Mouse (Mus musculus): ENCODE results near the gene Fam167b. TPM values are rescaled to one million over a fixed set of nuclear protein-coding genes. Genes with fewer than 3 reads are reported as not detected.
"Not testable (repeated sequence)": the region's sequence is repeated elsewhere in the genome, so short reads cannot be mapped to it uniquely, and the experiment has no call there.

Gene Fam167b
- total RNA-seq, 2 experiments from 2014 or later, result 0.81 TPM; not detected in 1

GRCm38 (mm10) chr4:129565139-129565538, 13.2 kb downstream of the Fam167b start:
- no peak for DNase-seq (ENCODE audit: extremely low spot score in 1 of 2, low spot score in 1 of 2)

GRCm38 (mm10) chr4:129563718-129564117, 14.6 kb downstream of the Fam167b start:
- no peak for DNase-seq (ENCODE audit: extremely low spot score in 1 of 2, low spot score in 1 of 2)

GRCm38 (mm10) chr4:129561184-129561583, 17.2 kb downstream of the Fam167b start:
- DNase-seq (ENCODE audit: extremely low spot score in 1 of 2, low spot score in 1 of 2), result no peak

GRCm38 (mm10) chr4:129558321-129558955, 19.9 kb downstream of the Fam167b start:
- DNase-seq (ENCODE audit: extremely low spot score in 1 of 2, low spot score in 1 of 2), result no peak

- no peak for DNase-seq (ENCODE audit: extremely low spot score in 1 of 2, low spot score in 1 of 2)
Measured at GRCm38 (mm10) chr4:129557256-129557808, 21.0 kb downstream of the Fam167b start.

GRCm38 (mm10) chr4:129556532-129557223, 21.7 kb downstream of the Fam167b start:
- peak; percentile 58 to 65 for DNase-seq (ENCODE audit: extremely low spot score in 1 of 2, low spot score in 1 of 2)

- peak; percentile 24 to 37 for DNase-seq (ENCODE audit: extremely low spot score in 1 of 2, low spot score in 1 of 2)
Measured at GRCm38 (mm10) chr4:129555862-129556531, 22.4 kb downstream of the Fam167b start.

- peak; percentile 28 to 60 for DNase-seq (ENCODE audit: extremely low spot score in 1 of 2, low spot score in 1 of 2)
Measured at GRCm38 (mm10) chr4:129555421-129555861, 22.9 kb downstream of the Fam167b start.

GRCm38 (mm10) chr4:129554512-129554911, 23.8 kb downstream of the Fam167b start:
- not testable (repeated sequence) for DNase-seq (ENCODE audit: extremely low spot score in 1 of 2, low spot score in 1 of 2)

GRCm38 (mm10) chr4:129550295-129550694, 28.1 kb downstream of the Fam167b start:
- DNase-seq (ENCODE audit: extremely low spot score in 1 of 2, low spot score in 1 of 2), result no peak

- peak in 1 of 2 experiments; percentile 21 for DNase-seq (ENCODE audit: extremely low spot score in 1 of 2, low spot score in 1 of 2)
Measured at GRCm38 (mm10) chr4:129549306-129549705, 29.0 kb downstream of the Fam167b start.

GRCm38 (mm10) chr4:129547631-129548030, 30.7 kb downstream of the Fam167b start:
- not testable (repeated sequence) for DNase-seq (ENCODE audit: extremely low spot score in 1 of 2, low spot score in 1 of 2)

- no peak for DNase-seq (ENCODE audit: extremely low spot score in 1 of 2, low spot score in 1 of 2)
Measured at GRCm38 (mm10) chr4:129544106-129544505, 34.2 kb downstream of the Fam167b start.

- peak; percentile 84 to 90 for DNase-seq (ENCODE audit: extremely low spot score in 1 of 2, low spot score in 1 of 2)
Measured at GRCm38 (mm10) chr4:129542592-129543141, 35.7 kb downstream of the Fam167b start, which contains the start of gene Hdac1. Hdac1 (minus strand) TSS chr4:129542713.

GRCm38 (mm10) chr4:129541868-129542591, 36.3 kb downstream of the Fam167b start:
- DNase-seq (ENCODE audit: extremely low spot score in 1 of 2, low spot score in 1 of 2), result peak in 1 of 2 experiments; percentile 20

GRCm38 (mm10) chr4:129540012-129540411, 38.3 kb downstream of the Fam167b start:
- no peak for DNase-seq (ENCODE audit: extremely low spot score in 1 of 2, low spot score in 1 of 2)

- not testable (repeated sequence) for DNase-seq (ENCODE audit: extremely low spot score in 1 of 2, low spot score in 1 of 2)
Measured at GRCm38 (mm10) chr4:129528901-129529300, 49.4 kb downstream of the Fam167b start.
